Mouse (Mus musculus) forebrain, embryonic 16.5 days (tissue): Measurements from ENCODE around the gene Olfr912. TPM values are rescaled to one million over a fixed set of nuclear protein-coding genes. Genes with fewer than 3 reads are reported as not detected.

Source experiments
- ATAC-seq: fragments of 200-750 bp; cut with Nextera tagmentation; 2 replicates; pipeline ENCODE4 v1.8.0; 2017; ENCODE audit warnings: mild to moderate bottlenecking, moderate library complexity
- H3K27ac ChIP-seq: fragments of 300-500 bp; sonication (generic); 2 replicates; pipeline ENCODE4 v1.5.1; 2014; ENCODE audit warnings: low read length, control low read depth
- H3K27me3 ChIP-seq: fragments of 300-500 bp; sonication (generic); replicated peaks from 2 replicates; pipeline ENCODE4 v1.6.1; 2014; ENCODE audit warnings: low read length; ENCODE audit not compliant: control insufficient read depth, insufficient read depth
- H3K36me3 ChIP-seq: fragments of 300-500 bp; sonication (generic); 2 replicates; pipeline ENCODE4 v1.6.1; 2014; ENCODE audit not compliant: control insufficient read depth, insufficient read depth
- H3K4me1 ChIP-seq: fragments of 300-500 bp; sonication (generic); replicated peaks from 2 replicates; pipeline ENCODE4 v1.6.1; 2014; ENCODE audit warnings: low read length; ENCODE audit not compliant: control insufficient read depth, insufficient read depth
- H3K4me2 ChIP-seq: fragments of 300-500 bp; sonication (generic); 2 replicates; pipeline ENCODE4 v1.6.1; 2014; ENCODE audit warnings: mild to moderate bottlenecking, low read length, control low read depth
- H3K4me3 ChIP-seq: fragments of 300-500 bp; sonication (generic); replicated peaks from 2 replicates; pipeline ENCODE4 v1.5.1; 2014; ENCODE audit warnings: mild to moderate bottlenecking, low read length, control low read depth
- H3K9ac ChIP-seq: fragments of 300-500 bp; sonication (generic); replicated peaks from 2 replicates; pipeline ENCODE4 v1.6.1; 2014; ENCODE audit warnings: low read depth, low read length, control low read depth
- H3K9me3 ChIP-seq: fragments of 300-500 bp; sonication (generic); 2 replicates; pipeline ENCODE4 v1.6.1; 2016; ENCODE audit warnings: low read length; ENCODE audit not compliant: control insufficient read depth
- WGBS: fragments of 180-500 bp; shearing (Covaris S2); extraction: QIAGEN DNeasy Blood & Tissue Kit; methylation state at CpG from one replicate; pipeline ENCODE4 v1.1.7; 2014; 5-methylcytosine and 5-hydroxymethylcytosine counted together
- polyA plus RNA-seq: library from polyadenylated mRNA; unstranded; fragments of >200 nt; fragmentation: Nextera tagmentation; extraction: Ambion mirVana; gene quantifications from 2 replicates; pipeline ENCODE4 v1.2.1, GENCODE M21; 2015

Olfr912 gene
- polyA plus RNA-seq = not detected in 2 replicates

DNA sequence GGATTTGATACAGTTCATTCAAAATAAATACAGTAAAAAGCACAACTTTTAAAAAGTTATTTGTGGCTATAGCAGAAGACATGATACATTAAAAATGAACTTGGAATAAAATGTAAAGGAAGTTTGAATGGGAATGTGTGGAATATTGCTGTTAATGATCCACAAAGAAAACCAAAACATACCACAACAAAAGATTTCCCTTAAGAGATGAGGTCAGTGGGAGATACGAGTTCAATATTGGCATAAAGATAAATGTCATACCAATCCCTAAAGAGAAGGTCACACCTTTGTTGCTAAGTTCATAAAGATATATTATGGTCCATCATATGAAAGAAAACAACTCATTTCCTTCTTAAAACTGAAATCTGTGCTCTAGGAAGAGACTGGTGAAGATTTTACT lies at the start of gene Olfr912:
TSS of gene Olfr912 (plus strand) at position 301 of the 400 bp plus-strand sequence.
- ATAC-seq = no peak
- Histone ChIP-seq H3K4me3 (no peak within 1 kb of the TSS), H3K4me1 (no peaks in the 10 kb centered on the region), H3K9ac (no peak within 1 kb of the TSS), H3K36me3 (no peaks in the 10 kb centered on the region), H3K27ac (no peak within 1 kb of the TSS), H3K4me2 (no peak within 1 kb of the TSS), H3K9me3 (no peaks in the 10 kb centered on the region), H3K27me3 (no peaks in the 10 kb centered on the region)
- 78% methylated on average over 1 of the region's 1 CpGs for WGBS

GRCm38 (mm10) chr9:38537549-38537948 lies 42.4 kb upstream of the Olfr912 start, which contains the start of gene Olfr910:
TSS of gene Olfr910 (plus strand) at chr9:38537849.
- Histone ChIP-seq H3K27ac (no peak within 1 kb of the TSS), H3K36me3 (no peaks in the 10 kb centered on the region), H3K9me3 (no peaks in the 10 kb centered on the region), H3K4me1 (no peaks in the 10 kb centered on the region), H3K4me2 (no peak within 1 kb of the TSS), H3K27me3 (no peaks in the 10 kb centered on the region), H3K9ac (no peak within 1 kb of the TSS), H3K4me3 (no peak within 1 kb of the TSS)
- WGBS = 91% methylated on average over 2 of the region's 2 CpGs
- no peak for ATAC-seq

- no peak overlapping the region for H3K9ac ChIP-seq
- H3K4me2 ChIP-seq = no peak overlapping the region
- 47% methylated on average over 1 of the region's 1 CpGs for WGBS
- no peak overlapping the region for H3K27ac ChIP-seq
- no peak for ATAC-seq
- no peaks in the 10 kb centered on the region for H3K9me3 ChIP-seq
- no peak overlapping the region for H3K4me3 ChIP-seq
- no peaks in the 10 kb centered on the region for H3K27me3 ChIP-seq
- no peaks in the 10 kb centered on the region for H3K36me3 ChIP-seq
- no peaks in the 10 kb centered on the region for H3K4me1 ChIP-seq
Observed at GRCm38 (mm10) chr9:38591056-38591455, 11.1 kb downstream of the Olfr912 start.

GRCm38 (mm10) chr9:38592459-38592858 lies 12.5 kb downstream of the Olfr912 start, which contains the start of gene Olfr913:
TSS of gene Olfr913 (plus strand) at chr9:38592759.
- H3K4me1 ChIP-seq = no peaks in the 10 kb centered on the region
- no peak within 1 kb of the TSS for H3K4me3 ChIP-seq
- no peaks in the 10 kb centered on the region for H3K36me3 ChIP-seq
- 64% methylated on average over 2 of the region's 2 CpGs for WGBS
- ATAC-seq = no peak
- no peak within 1 kb of the TSS for H3K9ac ChIP-seq
- no peak within 1 kb of the TSS for H3K4me2 ChIP-seq
- H3K27ac ChIP-seq = no peak within 1 kb of the TSS
- no peaks in the 10 kb centered on the region for H3K27me3 ChIP-seq
- H3K9me3 ChIP-seq = no peaks in the 10 kb centered on the region

GRCm38 (mm10) chr9:38604802-38605201 lies 24.8 kb downstream of the Olfr912 start, which contains the start of gene Olfr914:
TSS of gene Olfr914 (plus strand) at chr9:38605102.
- ATAC-seq = no peak
- H3K4me2 ChIP-seq = no peak within 1 kb of the TSS
- H3K4me3 ChIP-seq = no peak within 1 kb of the TSS
- 68% methylated on average over 2 of the region's 2 CpGs for WGBS
- H3K4me1 ChIP-seq = no peaks in the 10 kb centered on the region
- H3K9ac ChIP-seq = no peak within 1 kb of the TSS
- no peaks in the 10 kb centered on the region for H3K9me3 ChIP-seq
- H3K27ac ChIP-seq = no peak within 1 kb of the TSS
- H3K36me3 ChIP-seq = no peaks in the 10 kb centered on the region
- H3K27me3 ChIP-seq = no peaks in the 10 kb centered on the region

GRCm38 (mm10) chr9:38632406-38632805 lies 52.4 kb downstream of the Olfr912 start:
- Histone ChIP-seq H3K9me3 (peaks cover 2% of the 10 kb centered on the region; the same call in 1 of the 2 replicates), H3K27ac (no peak overlapping the region), H3K4me1 (no peaks in the 10 kb centered on the region), H3K36me3 (no peaks in the 10 kb centered on the region), H3K27me3 (no peaks in the 10 kb centered on the region), H3K4me3 (no peak overlapping the region), H3K9ac (no peak overlapping the region), H3K4me2 (no peak overlapping the region)
- 72% methylated on average over 4 of the region's 4 CpGs for WGBS
- ATAC-seq = no peak

Other genes starting within 250 kb of the Olfr912 start
- gene Olfr898, start 231.8 kb upstream of the Olfr912 start, polyA plus RNA-seq = not detected in 2 replicates
- gene Olfr250, start 213.3 kb upstream of the Olfr912 start, polyA plus RNA-seq = not detected in 2 replicates
- not detected in 2 replicates for gene Olfr251, start 203.1 kb upstream of the Olfr912 start, polyA plus RNA-seq
- not detected in 2 replicates for gene Olfr147, start 178.5 kb upstream of the Olfr912 start, polyA plus RNA-seq
- gene Olfr901, start 150.7 kb upstream of the Olfr912 start, polyA plus RNA-seq = not detected in 2 replicates
- gene Olfr902, start 132.5 kb upstream of the Olfr912 start, polyA plus RNA-seq = not detected in 2 replicates
- not detected in 2 replicates for gene Olfr904, start 117.0 kb upstream of the Olfr912 start, polyA plus RNA-seq
- gene Olfr905, start 109.1 kb upstream of the Olfr912 start, polyA plus RNA-seq = not detected in 2 replicates
- not detected in 2 replicates for gene Olfr906, start 93.1 kb upstream of the Olfr912 start, polyA plus RNA-seq
- not detected in 2 replicates for gene Olfr907, start 84.4 kb upstream of the Olfr912 start, polyA plus RNA-seq
- not detected in 2 replicates for gene Olfr911-ps1, start 58.6 kb upstream of the Olfr912 start, polyA plus RNA-seq
- not detected in 2 replicates for gene Olfr910, start 42.3 kb upstream of the Olfr912 start, polyA plus RNA-seq
- not detected in 2 replicates for gene Olfr913, start 12.6 kb downstream of the Olfr912 start, polyA plus RNA-seq
- not detected in 2 replicates for gene Olfr914, start 24.9 kb downstream of the Olfr912 start, polyA plus RNA-seq
- not detected in 2 replicates for gene Olfr916, start 79.7 kb downstream of the Olfr912 start, polyA plus RNA-seq
- gene Olfr917, start 85.7 kb downstream of the Olfr912 start, polyA plus RNA-seq = not detected in 2 replicates
- gene Olfr918, start 94.4 kb downstream of the Olfr912 start, polyA plus RNA-seq = not detected in 2 replicates
- gene Olfr919, start 123.5 kb downstream of the Olfr912 start, polyA plus RNA-seq = not detected in 2 replicates
- 4.8 and 8.0 TPM in 2 replicates for gene Vwa5a, start 138.1 kb downstream of the Olfr912 start, polyA plus RNA-seq
- not detected in 2 replicates for gene Olfr920, start 172.1 kb downstream of the Olfr912 start, polyA plus RNA-seq
- not detected in 2 replicates for gene Olfr921, start 192.9 kb downstream of the Olfr912 start, polyA plus RNA-seq
- gene Olfr922, start 234.4 kb downstream of the Olfr912 start, polyA plus RNA-seq = not detected in 2 replicates
- not detected in 2 replicates for gene Olfr923, start 246.4 kb downstream of the Olfr912 start, polyA plus RNA-seq